Mouse (Mus musculus) megakaryocyte-erythroid progenitor cell, adult 5-6 weeks (primary cell): ENCODE data around the gene Tmprss6. TPM values are rescaled to one million over a fixed set of nuclear protein-coding genes. Genes with fewer than 3 reads are reported as not detected.

Experiments
- ATAC-seq: replicated peaks from 2 replicates; pipeline ENCODE4 v1.8.0; 2016; ENCODE audit warnings: mild to moderate bottlenecking, inconsistent platforms; ENCODE audit not compliant: severe bottlenecking, poor library complexity, low FRiP score, low TSS enrichment
- total RNA-seq, 2 experiments: library from RNA; stranded (forward) in 1 of 2; stranded (reverse) in 1 of 2; fragments of 200-1000, 215-1000 nt in 1 of 2; fragments of >200 nt in 1 of 2; fragmentation: Nextera tagmentation in 1 of 2; gene quantifications; 2 replicates each; pipeline ENCODE4 v1.2.3; 2014 to 2017

The Tmprss6 gene
- total RNA-seq (2014; fragmentation: Nextera tagmentation): 0.96 TPM in 1 of 2 replicates, not detected in the other
- total RNA-seq (2017): 0.46 TPM in 1 of 2 replicates, not detected in the other

- ATAC-seq: no peak
Measured at GRCm38 (mm10) chr15:78468379-78468937, at the start of gene Tmprss6. Gene Tmprss6 (minus strand): TSS chr15:78468634.

- ATAC-seq: no peak
Measured at GRCm38 (mm10) chr15:78518221-78518620, 49.8 kb upstream of the Tmprss6 start.

- ATAC-seq: no peak
Measured at GRCm38 (mm10) chr15:78515759-78516158, 47.3 kb upstream of the Tmprss6 start.

GRCm38 (mm10) chr15:78514393-78515146, 46.1 kb upstream of the Tmprss6 start:
- peak; percentile 58; the same call in 1 of the 2 replicates for ATAC-seq

GRCm38 (mm10) chr15:78513019-78513418, 44.6 kb upstream of the Tmprss6 start:
- ATAC-seq: no peak

- ATAC-seq: no peak
Measured at GRCm38 (mm10) chr15:78511951-78512350, 43.5 kb upstream of the Tmprss6 start.

GRCm38 (mm10) chr15:78510736-78511135, 42.3 kb upstream of the Tmprss6 start:
- no peak for ATAC-seq

- no peak for ATAC-seq
Measured at GRCm38 (mm10) chr15:78510121-78510576, 41.7 kb upstream of the Tmprss6 start.

- no peak for ATAC-seq
Measured at GRCm38 (mm10) chr15:78509297-78509899, 41.0 kb upstream of the Tmprss6 start.

GRCm38 (mm10) chr15:78508443-78508842, 40.0 kb upstream of the Tmprss6 start:
- no peak for ATAC-seq

- no peak for ATAC-seq
Measured at GRCm38 (mm10) chr15:78505541-78505940, 37.1 kb upstream of the Tmprss6 start.

- no peak for ATAC-seq
Measured at GRCm38 (mm10) chr15:78504816-78505215, 36.4 kb upstream of the Tmprss6 start.

GRCm38 (mm10) chr15:78504013-78504412, 35.6 kb upstream of the Tmprss6 start:
- ATAC-seq: no peak

GRCm38 (mm10) chr15:78502437-78503132, 34.2 kb upstream of the Tmprss6 start:
- ATAC-seq: no peak

GRCm38 (mm10) chr15:78494968-78495406, 26.6 kb upstream of the Tmprss6 start, which contains the start of gene Il2rb:
Gene Il2rb (minus strand): TSS chr15:78495271.
- 0 out of 2 replicates have a peak, but pooled peaks have one; percentile 14 for ATAC-seq

- no peak for ATAC-seq
Measured at GRCm38 (mm10) chr15:78493401-78494010, 25.1 kb upstream of the Tmprss6 start.

GRCm38 (mm10) chr15:78491301-78491700, 22.9 kb upstream of the Tmprss6 start:
- no peak for ATAC-seq

GRCm38 (mm10) chr15:78489906-78490305, 21.5 kb upstream of the Tmprss6 start:
- ATAC-seq: no peak

GRCm38 (mm10) chr15:78489248-78489647, 20.8 kb upstream of the Tmprss6 start:
- ATAC-seq: no peak
